ENCODE assay signal across 10 mouse cellular contexts in the genomic region with DNA sequence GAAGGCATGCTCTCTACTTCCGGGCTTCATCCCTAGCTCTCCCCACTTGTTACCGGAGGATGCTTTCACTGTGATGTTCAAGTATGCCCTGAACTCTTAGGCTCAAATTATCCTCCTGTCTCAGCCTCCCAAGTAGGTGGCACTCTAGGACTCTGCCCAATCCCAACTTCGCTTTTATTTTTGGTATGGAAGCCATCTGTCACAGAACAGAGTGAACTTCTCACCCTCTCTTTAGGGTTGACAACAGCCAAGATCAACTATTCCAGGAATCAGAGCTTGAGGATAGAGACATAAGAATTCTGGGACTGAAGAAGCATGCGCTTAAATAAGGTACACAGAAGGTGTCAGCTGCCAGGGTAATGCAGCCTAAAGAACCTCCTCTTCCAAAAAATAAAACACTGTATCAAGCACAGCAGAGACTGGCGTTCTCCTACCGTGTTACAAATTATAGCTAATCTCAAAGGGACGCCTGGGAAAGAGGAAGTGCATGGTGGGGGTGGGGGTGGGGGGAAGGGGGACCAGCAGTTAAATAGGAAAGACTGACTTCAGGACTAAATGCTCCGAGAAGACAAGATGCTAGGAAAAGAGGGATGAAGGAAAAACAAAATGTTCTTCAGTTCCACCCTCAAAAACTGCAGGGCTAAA. TPM values are rescaled to one million over a fixed set of nuclear protein-coding genes. Genes with fewer than 3 reads are reported as not detected.
DNase-seq lines count a peak whose midpoint lies in the region; ATAC-seq and TF ChIP-seq lines count a peak whose summit lies in the region.
"Had no signal": no experiment of that assay in that cellular context is flagged by ENCODE, and none has a peak within 500 bp of the region (broad histone marks: within the 10 kb centered on the region; RNA-seq: fewer than 3 reads in every experiment).

No protein-coding gene starts in this region.

- no peak for DNase-seq in heart, postnatal 36 days
- no peak for DNase-seq in hindbrain, embryonic 11.5 days (ENCODE audit: low spot score)
- peak; percentile 78 for DNase-seq in midbrain, embryonic 11.5 days (ENCODE audit: low spot score, missing footprints)
- DNase-seq in urinary bladder, postnatal 4 days (ENCODE audit: low spot score in 2 of 2) = no peak
- no peak for DNase-seq in adrenal gland, postnatal 36 days
- no peak for DNase-seq in kidney, adult 18-20 months

- peaks cover 14 to 30% of the 10 kb centered on the region in 2 experiments for H3K4me1 ChIP-seq in heart, embryonic 14.5 days (ENCODE audit: control insufficient read depth in 2 of 2, insufficient read depth in 2 of 2, low read length in 2 of 2)
- no peaks in the 10 kb centered on the region; the same call in 1 of the 2 replicates for H3K4me1 ChIP-seq in bone marrow, adult 2 months (ENCODE audit: control insufficient read depth, insufficient read depth, low read length)
- peaks cover 10% of the 10 kb centered on the region; the same call in 1 of the 2 replicates for H3K4me1 ChIP-seq in hindbrain, embryonic 11.5 days (replicated peaks; ENCODE audit: control insufficient read depth, insufficient read depth, low read length)
- H3K4me1 ChIP-seq in midbrain, embryonic 11.5 days (ENCODE audit: control insufficient read depth, insufficient read depth, low read length) = peaks cover 31% of the 10 kb centered on the region

- H3K27ac ChIP-seq in heart, embryonic 14.5 days (replicated peaks in 1 of 2; ENCODE audit: control insufficient read depth in 1 of 2, insufficient read depth in 1 of 2, low read depth in 2 of 2, low read length in 2 of 2) = no peak overlapping the region
- H3K27ac ChIP-seq in bone marrow, adult 2 months (ENCODE audit: control insufficient read depth, insufficient read depth, low read depth, low read length, poor library complexity) = no peak overlapping the region
- no peak overlapping the region for H3K27ac ChIP-seq in hindbrain, embryonic 11.5 days (ENCODE audit: low read depth, low read length)
- H3K27ac ChIP-seq in midbrain, embryonic 11.5 days (ENCODE audit: low read depth, low read length) = no peak overlapping the region

- TF ChIP-seq POLR2A in bone marrow, adult 2 months (IDR thresholded peaks at IDR 0.05; ENCODE audit: borderline replicate concordance, control insufficient read depth, low read depth, low read length) = no peak

- TF ChIP-seq CTCF in bone marrow, adult 2 months (IDR thresholded peaks at IDR 0.05; ENCODE audit: control insufficient read depth, insufficient read depth, low read length) = no peak

- H3K9me3 ChIP-seq in heart, embryonic 14.5 days (ENCODE audit: control insufficient read depth, low read length) = no peaks in the 10 kb centered on the region
- H3K9me3 ChIP-seq in hindbrain, embryonic 11.5 days (ENCODE audit: control insufficient read depth, low read length) = no peaks in the 10 kb centered on the region
- no peaks in the 10 kb centered on the region for H3K9me3 ChIP-seq in midbrain, embryonic 11.5 days (ENCODE audit: control insufficient read depth, low read length)

- peak overlapping the region; percentile 86 to 88 for H3K4me3 ChIP-seq in heart, embryonic 14.5 days (ENCODE audit: control insufficient read depth in 1 of 2, insufficient read depth in 1 of 2, low read depth in 1 of 2, low read length in 2 of 2)
- H3K4me3 ChIP-seq in bone marrow, adult 2 months (replicated peaks; ENCODE audit: control insufficient read depth, low read depth, low read length) = peak overlapping the region; percentile 96
- peak overlapping the region; percentile 86 for H3K4me3 ChIP-seq in hindbrain, embryonic 11.5 days (ENCODE audit: low read depth, low read length)
- peak overlapping the region; percentile 86 for H3K4me3 ChIP-seq in midbrain, embryonic 11.5 days (ENCODE audit: low read depth, low read length)

- peaks cover 55% of the 10 kb centered on the region for H3K36me3 ChIP-seq in heart, embryonic 14.5 days (ENCODE audit: control insufficient read depth, insufficient read depth, low read length)
- peaks cover 1% of the 10 kb centered on the region; the same call in 1 of the 2 replicates for H3K36me3 ChIP-seq in hindbrain, embryonic 11.5 days (ENCODE audit: control insufficient read depth, insufficient read depth, low read length)
- H3K36me3 ChIP-seq in midbrain, embryonic 11.5 days (ENCODE audit: control insufficient read depth, insufficient read depth, low read length) = peaks cover 5% of the 10 kb centered on the region

- intact Hi-C loops in heart, postnatal 36 days (cut with DNase I) = loop anchor here (5.0 kb wide), 1 partner anchor 90 kb away; a partner anchor contains a TSS

- no peak for ATAC-seq in heart, embryonic 14.5 days (ENCODE audit: insufficient number of reproducible peaks, insufficient read depth, low FRiP score, low read depth)
- no peak for ATAC-seq in hindbrain, embryonic 11.5 days (ENCODE audit: low FRiP score)
- ATAC-seq in midbrain, embryonic 11.5 days (ENCODE audit: low FRiP score) = no peak

- peak overlapping the region; percentile 95 for H3K4me2 ChIP-seq in heart, embryonic 14.5 days (ENCODE audit: low read length)
- peak overlapping the region; percentile 76 for H3K4me2 ChIP-seq in hindbrain, embryonic 11.5 days (replicated peaks; ENCODE audit: low read depth, low read length)
- peak overlapping the region; percentile 97 for H3K4me2 ChIP-seq in midbrain, embryonic 11.5 days

- no peaks in the 10 kb centered on the region for H3K27me3 ChIP-seq in heart, embryonic 14.5 days (ENCODE audit: control insufficient read depth, insufficient read depth, low read length)
- H3K27me3 ChIP-seq in hindbrain, embryonic 11.5 days (ENCODE audit: control insufficient read depth, insufficient read depth, low read length) = no peaks in the 10 kb centered on the region
- H3K27me3 ChIP-seq in midbrain, embryonic 11.5 days (ENCODE audit: control insufficient read depth, insufficient read depth, low read length) = no peaks in the 10 kb centered on the region
- H3K27me3 ChIP-seq: Patski had no signal

- peak overlapping the region; percentile 80 for H3K9ac ChIP-seq in heart, embryonic 14.5 days (ENCODE audit: low read length)
- H3K9ac ChIP-seq in hindbrain, embryonic 11.5 days (ENCODE audit: low read depth, low read length) = peak overlapping the region; percentile 95
- peak overlapping the region; percentile 92 for H3K9ac ChIP-seq in midbrain, embryonic 11.5 days (ENCODE audit: low read length)

- WGBS in heart, embryonic 14.5 days = 30% methylated on average over 8 of the region's 8 CpGs
- WGBS in bone marrow, adult 2 months = 3% methylated on average over 8 of the region's 8 CpGs
- WGBS in hindbrain, embryonic 11.5 days = 55% methylated on average over 8 of the region's 8 CpGs
- WGBS in midbrain, embryonic 11.5 days = 61% methylated on average over 8 of the region's 8 CpGs

RNA-seq across cellular contexts. Expression of a gene that starts 1.2 kb away (rescaled TPM):
- 18.3 and 24.9 TPM in 2 replicates for polyA plus RNA-seq in heart, embryonic 14.5 days (2014; fragmentation: Nextera tagmentation; extraction: Ambion mirVana)
- total RNA-seq in heart, postnatal 36 days (2021) = 10 to 100 TPM; 30.7 to 36.1 TPM
- polyA plus RNA-seq in bone marrow, adult 2 months (2011; ENCODE audit: insufficient read depth, insufficient read length, low replicate concordance, missing spikeins) = 20.1 and 43.5 TPM in 2 replicates
- 26.5 and 41.1 TPM in 2 replicates for polyA plus RNA-seq in hindbrain, embryonic 11.5 days (2014; fragmentation: Nextera tagmentation; extraction: Ambion mirVana)
- 22.0 and 25.2 TPM in 2 replicates for polyA plus RNA-seq in midbrain, embryonic 11.5 days (2014; fragmentation: Nextera tagmentation; extraction: Ambion mirVana)
- total RNA-seq in adrenal gland, postnatal 36 days (2021) = 10 to 100 TPM; 40.5 to 53.3 TPM

RNA-seq across cellular contexts. Expression of a gene that starts 1.3 kb away (rescaled TPM):
- polyA plus RNA-seq in heart, embryonic 14.5 days (2014; fragmentation: Nextera tagmentation; extraction: Ambion mirVana) = 16.5 and 16.7 TPM in 2 replicates
- 10 to 100 TPM; 14.7 to 15.8 TPM for total RNA-seq in heart, postnatal 36 days (2021)
- 16.5 and 29.8 TPM in 2 replicates for polyA plus RNA-seq in bone marrow, adult 2 months (2011; ENCODE audit: insufficient read depth, insufficient read length, low replicate concordance, missing spikeins)
- 25.4 and 27.4 TPM in 2 replicates for polyA plus RNA-seq in hindbrain, embryonic 11.5 days (2014; fragmentation: Nextera tagmentation; extraction: Ambion mirVana)
- polyA plus RNA-seq in midbrain, embryonic 11.5 days (2014; fragmentation: Nextera tagmentation; extraction: Ambion mirVana) = 24.5 and 26.1 TPM in 2 replicates
- total RNA-seq in adrenal gland, postnatal 36 days (2021) = 10 to 100 TPM; 11.0 to 11.5 TPM

RNA-seq across cellular contexts. Expression of a gene that starts 6.9 kb away (rescaled TPM):
- 0.36 TPM in 1 of 2 replicates, not detected in the other for polyA plus RNA-seq in heart, embryonic 14.5 days (2014; fragmentation: Nextera tagmentation; extraction: Ambion mirVana)
- total RNA-seq in heart, postnatal 36 days (2021) = under 1 TPM; 0.42 to 0.87 TPM
- not detected in 2 replicates for polyA plus RNA-seq in bone marrow, adult 2 months (2011; ENCODE audit: insufficient read depth, insufficient read length, low replicate concordance, missing spikeins)
- 0.56 and 1.1 TPM in 2 replicates for polyA plus RNA-seq in hindbrain, embryonic 11.5 days (2014; fragmentation: Nextera tagmentation; extraction: Ambion mirVana)
- 0.63 TPM in 1 of 2 replicates, not detected in the other for polyA plus RNA-seq in midbrain, embryonic 11.5 days (2014; fragmentation: Nextera tagmentation; extraction: Ambion mirVana)
- 1 to 10 TPM; 3.2 to 3.4 TPM for total RNA-seq in adrenal gland, postnatal 36 days (2021)
- total RNA-seq: gastrocnemius, postnatal 4 days had no signal
- polyA plus RNA-seq: Patski had no signal

RNA-seq across cellular contexts. Expression of a gene that starts 14.9 kb away (rescaled TPM):
- polyA plus RNA-seq in heart, embryonic 14.5 days (2014; fragmentation: Nextera tagmentation; extraction: Ambion mirVana) = 77.5 and 90.9 TPM in 2 replicates
- 100 to 1,000 TPM; 106 to 118 TPM for total RNA-seq in heart, postnatal 36 days (2021)
- 394 and 621 TPM in 2 replicates for polyA plus RNA-seq in bone marrow, adult 2 months (2011; ENCODE audit: insufficient read depth, insufficient read length, low replicate concordance, missing spikeins)
- polyA plus RNA-seq in hindbrain, embryonic 11.5 days (2014; fragmentation: Nextera tagmentation; extraction: Ambion mirVana) = 49.7 and 60.4 TPM in 2 replicates
- 38.4 and 40.4 TPM in 2 replicates for polyA plus RNA-seq in midbrain, embryonic 11.5 days (2014; fragmentation: Nextera tagmentation; extraction: Ambion mirVana)
- 100 to 1,000 TPM; 241 to 244 TPM for total RNA-seq in adrenal gland, postnatal 36 days (2021)

RNA-seq across cellular contexts. Expression of a gene that starts 15.2 kb away (rescaled TPM):
- 57.3 and 62.3 TPM in 2 replicates for polyA plus RNA-seq in heart, embryonic 14.5 days (2014; fragmentation: Nextera tagmentation; extraction: Ambion mirVana)
- total RNA-seq in heart, postnatal 36 days (2021) = 10 to 100 TPM; 40.4 to 47.6 TPM
- polyA plus RNA-seq in bone marrow, adult 2 months (2011; ENCODE audit: insufficient read depth, insufficient read length, low replicate concordance, missing spikeins) = 10.5 and 20.9 TPM in 2 replicates
- polyA plus RNA-seq in hindbrain, embryonic 11.5 days (2014; fragmentation: Nextera tagmentation; extraction: Ambion mirVana) = 60.3 and 64.7 TPM in 2 replicates
- polyA plus RNA-seq in midbrain, embryonic 11.5 days (2014; fragmentation: Nextera tagmentation; extraction: Ambion mirVana) = 46.4 and 54.5 TPM in 2 replicates
- total RNA-seq in adrenal gland, postnatal 36 days (2021) = 100 to 1,000 TPM; 117 to 170 TPM
